Mouse (Mus musculus) E14TG2a.4 (cell line): ENCODE data around the gene Mat1a.

ENCODE experiments used
- CTCF ChIP-seq: conservative IDR thresholded peaks from 2 replicates; pipeline ENCODE4 v1.5.1; 2014; ENCODE audit warnings: low read length
- POU5F1 ChIP-seq: IDR thresholded peaks from 2 replicates; pipeline ENCODE4 v1.6.1; 2014; ENCODE audit warnings: low read length, borderline replicate concordance

DNA sequence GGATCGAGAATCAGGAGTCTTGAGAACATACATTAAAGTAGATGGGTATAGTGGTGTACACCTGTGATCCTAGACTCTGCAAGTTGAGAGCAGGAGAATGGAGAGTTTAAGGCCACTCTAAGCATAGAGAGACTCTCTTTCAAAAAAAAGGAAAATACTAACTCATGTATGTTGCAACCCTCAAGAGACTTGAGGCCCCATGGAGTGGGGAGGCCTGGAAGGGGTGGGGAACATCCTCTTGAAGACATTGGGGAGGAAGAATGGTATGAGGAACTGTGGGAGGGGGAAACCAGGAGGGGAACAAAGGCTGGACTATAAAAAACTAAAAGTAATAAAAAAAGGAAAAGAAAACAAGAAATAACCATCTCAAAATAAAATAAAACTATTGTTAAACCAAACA, 63.7 kb downstream of the Mat1a start:
- TF ChIP-seq CTCF (no peak), POU5F1 (no peak)
